Mouse (Mus musculus): ENCODE measurements at regions not wholly inside any gene's neighbourhood (a gene's known extent, or its start where the extent isn't known, plus 50 kb on each side); places are given as distances from the start of the nearest gene placed in this dataset.

DNA sequence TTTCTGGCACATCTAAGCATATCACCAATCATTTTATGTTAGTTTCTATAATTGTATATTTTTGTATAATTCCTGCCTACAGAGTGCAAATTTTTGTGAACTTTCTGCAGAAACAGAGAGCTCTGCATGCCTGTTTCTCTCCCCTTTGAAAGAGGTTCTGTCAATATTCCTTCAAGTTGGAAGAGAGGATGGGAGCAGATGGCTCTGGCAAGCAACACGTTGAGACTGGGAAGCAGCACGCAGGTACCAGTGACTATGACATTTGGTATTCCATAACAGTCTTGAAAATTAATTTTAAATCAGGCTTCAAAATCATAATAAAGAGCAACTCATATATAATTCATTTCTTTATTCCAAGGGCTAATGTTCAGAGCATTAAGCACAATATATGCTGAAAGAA is 795.7 kb upstream of the Adgrl2 start:
- TF ChIP-seq CTCF (IDR thresholded peaks at IDR 0.05): no peak
- H3K4me3 ChIP-seq: no peak overlapping the region
- intact Hi-C loops (cut with DNase I): no loop called here
- no peak overlapping the region for H3K27ac ChIP-seq
- no peak for DNase-seq

- no peak overlapping the region for H3K27ac ChIP-seq
- intact Hi-C loops (cut with DNase I): no loop called here
- TF ChIP-seq CTCF (IDR thresholded peaks at IDR 0.05): no peak
- no peak for DNase-seq
- no peak overlapping the region for H3K4me3 ChIP-seq
Measured at GRCm38 (mm10) chr3:149783903-149784608, 793.7 kb upstream of the Adgrl2 start.

GRCm38 (mm10) chr3:149767847-149768421 is 777.6 kb upstream of the Adgrl2 start:
- TF ChIP-seq CTCF (IDR thresholded peaks at IDR 0.05): no peak
- no peak overlapping the region for H3K4me3 ChIP-seq
- no peak for DNase-seq
- intact Hi-C loops (cut with DNase I): no loop called here
- no peak overlapping the region for H3K27ac ChIP-seq

DNA sequence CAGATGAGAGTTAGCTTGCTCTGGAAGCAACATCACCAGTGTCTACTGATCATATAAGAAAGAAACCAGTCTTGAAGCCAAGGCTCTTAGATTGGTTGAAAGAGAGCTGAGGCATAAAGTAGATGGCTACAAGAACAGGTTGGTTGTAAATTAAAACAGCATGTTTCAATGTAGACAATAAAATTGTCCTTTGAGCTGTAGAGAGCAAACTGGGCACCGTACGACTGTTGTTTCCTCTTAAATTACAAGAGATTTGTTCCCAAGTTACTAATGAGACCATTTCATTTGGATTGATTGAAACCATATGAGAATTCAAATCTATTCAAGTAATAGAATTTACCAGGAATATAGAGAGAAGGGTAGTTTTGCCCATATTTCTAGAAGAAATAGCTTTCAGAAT is 770.9 kb upstream of the Adgrl2 start:
- H3K27ac ChIP-seq: no peak overlapping the region
- TF ChIP-seq CTCF (IDR thresholded peaks at IDR 0.05): no peak
- no peak overlapping the region for H3K4me3 ChIP-seq
- intact Hi-C loops (cut with DNase I): no loop called here
- no peak for DNase-seq

GRCm38 (mm10) chr3:149757910-149758592 is 767.7 kb upstream of the Adgrl2 start:
- DNase-seq: no peak
- no peak for TF ChIP-seq CTCF (IDR thresholded peaks at IDR 0.05)

DNA sequence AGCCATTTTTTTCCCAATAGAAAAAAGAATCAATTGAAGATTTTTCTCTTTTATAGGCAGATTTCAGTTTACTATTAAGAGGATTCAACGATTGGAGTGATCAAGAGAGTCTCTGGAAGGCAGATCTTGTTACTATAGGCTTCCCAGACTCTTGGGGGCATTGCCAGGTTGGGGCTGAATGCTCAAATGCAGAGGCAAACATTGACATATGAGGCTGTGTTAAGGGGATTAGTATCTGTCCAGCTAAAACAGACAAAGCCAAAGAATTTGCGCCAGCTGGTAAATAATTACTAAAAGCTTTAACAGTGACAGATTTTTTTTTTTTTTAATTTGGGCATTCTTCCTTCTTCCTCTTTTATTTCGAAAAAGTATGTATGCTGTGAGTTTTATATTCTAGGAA is 745.7 kb upstream of the Adgrl2 start:
- intact Hi-C loops (cut with DNase I): no loop called here
- TF ChIP-seq CTCF (IDR thresholded peaks at IDR 0.05): no peak
- no peak for DNase-seq
- Histone ChIP-seq H3K27ac (no peak overlapping the region), H3K4me3 (no peak overlapping the region)

More at GRCm38 (mm10) chr3:149757910-149758592, 767.7 kb upstream of the Adgrl2 start:
- intact Hi-C loops (cut with DNase I): no loop called here
- no peak overlapping the region for H3K27ac ChIP-seq
- no peak overlapping the region for H3K4me3 ChIP-seq

DNA sequence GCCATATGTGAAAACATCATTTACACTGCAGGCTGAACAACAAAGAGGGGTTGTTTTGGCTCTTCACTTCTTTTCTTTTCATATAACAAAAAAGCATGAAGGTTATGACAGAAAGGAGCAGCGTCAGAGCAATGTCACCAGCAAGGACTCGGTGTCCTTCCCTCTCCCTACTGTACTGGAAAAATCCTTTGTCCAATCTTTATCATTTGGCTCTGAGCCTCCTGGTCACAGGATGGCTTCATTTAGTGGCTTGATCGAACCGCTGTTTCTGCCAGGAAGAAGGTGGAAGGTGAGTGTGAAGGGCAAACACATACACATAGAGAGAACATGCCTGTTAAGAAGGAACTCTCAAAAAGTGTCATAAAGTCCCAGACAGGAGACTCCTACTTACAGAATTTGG is 735.9 kb upstream of the Adgrl2 start:
- no peak for TF ChIP-seq CTCF (IDR thresholded peaks at IDR 0.05)
- intact Hi-C loops (cut with DNase I): no loop called here
- no peak overlapping the region for H3K27ac ChIP-seq

DNA sequence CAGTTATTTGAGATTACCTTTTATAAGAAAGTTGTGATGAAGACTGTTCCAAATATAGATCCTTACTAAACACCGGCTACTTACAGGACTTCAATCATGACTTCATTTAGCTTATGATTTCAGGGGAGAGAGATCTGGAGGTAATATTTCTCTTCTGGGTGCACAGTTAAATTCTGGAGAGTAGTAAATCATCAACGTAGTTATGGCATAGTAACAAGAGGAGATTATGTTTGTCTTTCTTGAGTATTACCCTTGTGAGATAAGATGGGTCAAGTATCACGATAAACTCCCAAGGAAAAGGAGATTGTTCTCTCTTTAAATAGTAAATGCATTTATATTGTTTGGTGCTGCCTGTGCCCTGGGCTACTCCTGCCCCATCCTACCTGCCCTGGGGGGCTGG is 734.5 kb upstream of the Adgrl2 start:
- no peak for DNase-seq
- Histone ChIP-seq H3K4me3 (no peak overlapping the region), H3K27ac (no peak overlapping the region)
- intact Hi-C loops (cut with DNase I): no loop called here
- no peak for TF ChIP-seq CTCF (IDR thresholded peaks at IDR 0.05)

More for the DNA sequence above, 735.9 kb upstream of the Adgrl2 start:
- DNase-seq: no peak
- no peak overlapping the region for H3K4me3 ChIP-seq

DNA sequence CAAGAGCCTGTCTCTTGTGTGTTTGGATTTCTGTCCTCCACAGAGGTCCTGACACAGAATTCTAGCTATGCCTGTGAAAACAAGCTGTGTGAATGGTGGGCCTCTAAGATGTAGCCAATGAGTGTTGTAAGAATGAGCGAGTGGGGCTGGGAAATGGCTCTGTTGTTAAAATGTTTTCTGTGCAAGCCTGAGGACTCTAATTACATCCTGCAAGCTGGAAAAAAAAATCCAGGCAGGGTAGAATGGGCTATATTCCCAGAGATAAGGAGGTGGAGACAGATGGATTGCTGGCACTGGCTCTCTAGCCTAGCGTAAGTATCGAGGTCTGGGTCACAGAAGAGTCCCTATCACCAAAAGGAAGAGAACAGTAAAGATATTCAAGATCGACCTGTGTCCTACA is 731.5 kb upstream of the Adgrl2 start:
- no peak overlapping the region for H3K27ac ChIP-seq
- intact Hi-C loops (cut with DNase I): no loop called here

DNA sequence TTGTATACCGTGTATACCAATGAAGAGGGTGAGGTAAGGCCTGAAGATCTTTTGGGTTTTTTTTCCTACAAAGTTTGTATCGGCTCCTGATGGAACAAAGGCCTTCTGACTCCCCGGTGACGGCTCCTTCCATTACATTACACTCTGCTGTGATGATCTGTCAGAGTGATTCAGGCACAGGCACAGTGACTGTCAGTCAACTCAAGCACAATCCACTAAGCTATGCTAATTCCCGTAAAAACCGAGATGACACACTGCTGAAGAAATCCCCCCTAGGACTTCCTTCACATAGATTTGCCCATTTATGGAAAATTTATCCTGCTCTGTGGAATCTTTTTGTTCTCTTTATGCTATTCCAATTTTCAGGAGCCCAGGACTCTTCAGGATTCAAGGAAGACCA is 730.0 kb upstream of the Adgrl2 start:
- no peak for DNase-seq
- TF ChIP-seq CTCF (IDR thresholded peaks at IDR 0.05): no peak
- Histone ChIP-seq H3K27ac (no peak overlapping the region), H3K4me3 (no peak overlapping the region)
- intact Hi-C loops (cut with DNase I): no loop called here

More for the DNA sequence above, 731.5 kb upstream of the Adgrl2 start:
- H3K4me3 ChIP-seq: no peak overlapping the region
- no peak for TF ChIP-seq CTCF (IDR thresholded peaks at IDR 0.05)
- DNase-seq: no peak

- intact Hi-C loops (cut with DNase I): no loop called here
- Histone ChIP-seq H3K27ac (no peak overlapping the region), H3K4me3 (peak overlapping the region; percentile 53)
- no peak for TF ChIP-seq CTCF (IDR thresholded peaks at IDR 0.05)
- DNase-seq: no peak
Measured at GRCm38 (mm10) chr3:149705724-149706123, 715.4 kb upstream of the Adgrl2 start.

DNA sequence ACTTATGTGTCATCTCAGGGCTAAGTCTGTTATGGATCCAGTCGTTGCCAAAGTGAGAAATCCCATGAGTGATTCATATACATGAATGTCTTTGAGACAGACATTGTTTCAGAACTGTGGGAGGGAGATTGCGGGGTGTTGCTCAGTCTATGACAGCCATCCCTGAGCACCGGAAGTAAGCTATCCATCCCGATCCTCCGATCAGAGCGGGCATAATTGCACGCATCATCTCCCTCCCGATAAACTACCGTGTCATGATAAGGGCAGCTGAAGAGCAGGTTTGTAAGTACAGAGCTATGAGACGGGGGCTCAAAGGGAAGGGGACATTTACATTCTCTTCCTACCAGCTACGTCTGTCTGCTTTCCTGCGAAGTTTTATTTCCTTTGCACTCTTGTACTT is 715.0 kb upstream of the Adgrl2 start:
- peak overlapping the region; percentile 53 for H3K4me3 ChIP-seq

DNA sequence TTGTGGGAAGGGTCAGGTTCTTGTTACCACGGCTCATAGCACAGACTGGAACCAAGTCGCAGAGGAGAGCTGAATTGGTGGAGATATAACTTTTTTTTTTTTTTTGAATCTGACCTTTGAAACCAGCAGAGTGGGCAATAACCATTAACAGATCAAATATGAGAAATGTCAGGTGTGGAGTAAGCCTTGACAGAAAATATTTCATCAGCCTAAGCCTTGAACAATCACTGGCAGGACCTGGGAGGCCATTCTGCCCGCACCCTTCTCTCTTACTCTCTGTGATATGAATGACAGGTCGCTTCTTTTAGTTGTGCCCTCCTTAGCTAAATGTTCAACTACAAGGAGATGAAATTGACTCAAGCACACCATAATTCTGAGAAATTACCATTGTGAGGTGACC is 714.1 kb upstream of the Adgrl2 start:
- Histone ChIP-seq H3K27ac (no peak overlapping the region), H3K4me3 (no peak overlapping the region)
- intact Hi-C loops (cut with DNase I): no loop called here
- DNase-seq: no peak
- TF ChIP-seq CTCF (IDR thresholded peaks at IDR 0.05): no peak

More for the DNA sequence above, 715.0 kb upstream of the Adgrl2 start:
- intact Hi-C loops (cut with DNase I): no loop called here
- H3K27ac ChIP-seq: no peak overlapping the region
- TF ChIP-seq CTCF (IDR thresholded peaks at IDR 0.05): no peak
- DNase-seq: no peak

Data from gastrocnemius, adult 2 months (tissue).